Mouse (Mus musculus) bone marrow, adult 2 months (tissue): Measurements from ENCODE around the gene Acy3.

Experiments
- CTCF ChIP-seq: fragments of 200-500 bp; IDR thresholded peaks from 2 replicates; pipeline ENCODE4 v1.5.1; 2011; ENCODE audit warnings: low read length, control low read depth; ENCODE audit not compliant: control insufficient read depth, insufficient read depth
- POLR2A ChIP-seq: fragments of 200-500 bp; IDR thresholded peaks from 2 replicates; pipeline ENCODE4 v1.6.1; 2011; ENCODE audit warnings: low read depth, mild to moderate bottlenecking, control low read depth, low read length, borderline replicate concordance; ENCODE audit not compliant: control insufficient read depth

DNA sequence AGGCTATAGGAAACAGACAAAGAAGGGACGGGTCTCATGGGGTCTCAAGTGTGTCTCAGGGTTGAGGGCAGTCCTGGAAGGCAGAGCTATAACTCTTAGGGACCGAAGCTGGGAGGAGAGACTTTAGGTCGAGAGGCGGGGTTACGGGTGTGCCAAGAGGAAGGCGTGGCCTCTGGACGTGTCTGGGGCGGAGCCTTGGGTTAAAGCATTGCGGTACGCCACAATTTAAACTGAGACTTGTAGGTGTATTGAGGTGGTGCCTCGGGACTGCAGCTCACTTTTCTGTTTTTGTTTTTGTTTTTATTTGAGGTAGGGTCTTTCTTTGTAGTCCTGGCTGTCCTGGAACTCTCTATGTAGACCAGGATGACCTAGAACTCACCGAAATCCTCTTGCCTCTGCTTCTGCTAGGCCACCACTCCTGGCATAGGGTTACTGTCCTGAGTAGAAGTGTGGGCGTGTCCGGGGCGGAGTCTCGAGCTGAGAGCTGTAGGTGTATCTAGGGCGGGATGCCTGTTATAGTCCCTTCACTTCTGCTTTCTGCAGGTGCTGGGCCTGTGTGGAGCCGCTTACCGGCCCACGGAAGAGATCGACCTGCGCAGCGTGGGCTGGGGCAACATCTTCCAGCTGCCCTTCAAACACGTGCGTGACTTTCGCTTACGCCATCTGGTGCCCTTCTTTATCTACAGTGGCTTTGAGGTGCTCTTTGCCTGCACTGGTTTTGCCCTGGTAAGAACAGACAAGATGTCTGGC is 43.2 kb upstream of the Acy3 start:
- TF ChIP-seq POLR2A, result no peak
- no peak for TF ChIP-seq CTCF
